22 mouse cellular contexts compared by ENCODE assay signal in genomic region chr2:121674211-121674610, GRCm38 (mm10).
DNase-seq lines count a peak whose midpoint lies in the region; ATAC-seq and TF ChIP-seq lines count a peak whose summit lies in the region.
"Had no signal": no experiment of that assay in that cellular context is flagged by ENCODE, and none has a peak within 500 bp of the region (broad histone marks: within the 10 kb centered on the region; RNA-seq: fewer than 3 reads in every experiment).

No protein-coding gene starts in this region.

- no peak for TF ChIP-seq EP300 in lung, postnatal 0 days (IDR thresholded peaks at IDR 0.05)

- no peaks in the 10 kb centered on the region for H3K27me3 ChIP-seq in cerebellum, adult 2 months (ENCODE audit: control insufficient read depth, insufficient read depth, low read length)
- no peaks in the 10 kb centered on the region for H3K27me3 ChIP-seq in lung, postnatal 0 days (replicated peaks; ENCODE audit: insufficient read depth, low read length)
- H3K27me3 ChIP-seq: embryonic facial prominence, embryonic 15.5 days; intestine, embryonic 15.5 days; neural tube, embryonic 15.5 days had no signal

- ATAC-seq in lung, postnatal 0 days = no peak
- ATAC-seq: forebrain, embryonic 14.5 days; hindbrain, embryonic 16.5 days; intestine, embryonic 15.5 days had no signal

- H3K9ac ChIP-seq in lung, postnatal 0 days (replicated peaks; ENCODE audit: low read depth) = no peak overlapping the region
- H3K9ac ChIP-seq: embryonic facial prominence, embryonic 15.5 days; intestine, embryonic 15.5 days; neural tube, embryonic 15.5 days had no signal

- no peak overlapping the region for H3K27ac ChIP-seq in cerebellum, adult 2 months (ENCODE audit: insufficient read depth, low read length)
- H3K27ac ChIP-seq in lung, postnatal 0 days (ENCODE audit: low read length) = no peak overlapping the region
- H3K27ac ChIP-seq: embryonic facial prominence, embryonic 15.5 days; hindbrain, embryonic 10.5 days; intestine, embryonic 15.5 days; layer of hippocampus, adult 2 months; midbrain, embryonic 10.5 days; neural tube, embryonic 15.5 days had no signal

- WGBS in cerebellum, adult 2 months = 23% methylated on average over 8 of the region's 8 CpGs
- WGBS in lung, postnatal 0 days = 64% methylated on average over 8 of the region's 8 CpGs

- H3K4me3 ChIP-seq in cerebellum, adult 2 months (replicated peaks; ENCODE audit: insufficient read depth, low read depth, low read length) = peak overlapping the region; percentile 43
- H3K4me3 ChIP-seq in lung, postnatal 0 days (ENCODE audit: low read depth, low read length) = no peak overlapping the region
- H3K4me3 ChIP-seq: embryonic facial prominence, embryonic 15.5 days; hindbrain, embryonic 10.5 days; intestine, embryonic 15.5 days; layer of hippocampus, adult 2 months; midbrain, embryonic 10.5 days; neural tube, embryonic 15.5 days had no signal

- peaks cover 7% of the 10 kb centered on the region; the same call in 1 of the 2 replicates for H3K4me1 ChIP-seq in cerebellum, adult 2 months (ENCODE audit: control insufficient read depth, insufficient read depth, low read length)
- no peaks in the 10 kb centered on the region for H3K4me1 ChIP-seq in lung, postnatal 0 days (ENCODE audit: insufficient read depth, low read depth, low read length)
- H3K4me1 ChIP-seq: embryonic facial prominence, embryonic 15.5 days; hindbrain, embryonic 10.5 days; intestine, embryonic 15.5 days had no signal

- no peak overlapping the region for H3K4me2 ChIP-seq in lung, postnatal 0 days (replicated peaks; ENCODE audit: low read depth, low read length)
- H3K4me2 ChIP-seq: embryonic facial prominence, embryonic 15.5 days; intestine, embryonic 15.5 days; neural tube, embryonic 15.5 days had no signal

- peak in 1 of 2 experiments; percentile 51 for DNase-seq in cerebellum, adult 2 months
- no peak for DNase-seq in cerebellum, postnatal 36 days
- DNase-seq in lung, postnatal 0 days (ENCODE audit: low spot score) = peak; percentile 17
- no peak for DNase-seq in lung, postnatal 14 days
- DNase-seq in heart, adult 9 months (ENCODE audit: low spot score in 2 of 2) = peak; percentile 27 to 60
- DNase-seq in left cerebral cortex, adult 8-10 months (ENCODE audit: low spot score in 2 of 2) = no peak
- no peak for DNase-seq in kidney, postnatal 14 days
- DNase-seq: adrenal gland, postnatal 25 days; gastrocnemius, postnatal 10 days; kidney, adult 9 months; kidney, postnatal 25 days; right cerebral cortex, postnatal 25 days; spleen, adult 18-20 months had no signal

- no peaks in the 10 kb centered on the region for H3K36me3 ChIP-seq in lung, postnatal 0 days (ENCODE audit: insufficient read depth, low read length)
- H3K36me3 ChIP-seq: embryonic facial prominence, embryonic 15.5 days; G1E; hindbrain, embryonic 10.5 days; intestine, embryonic 15.5 days; midbrain, embryonic 10.5 days; neural tube, embryonic 15.5 days had no signal

- H3K9me3 ChIP-seq in lung, postnatal 0 days (ENCODE audit: low read length) = no peaks in the 10 kb centered on the region
- H3K9me3 ChIP-seq: embryonic facial prominence, embryonic 15.5 days; G1E; hindbrain, embryonic 10.5 days; intestine, embryonic 15.5 days; midbrain, embryonic 10.5 days; neural tube, embryonic 15.5 days had no signal

- no peak for TF ChIP-seq CTCF in cerebellum, adult 2 months (IDR thresholded peaks at IDR 0.05; ENCODE audit: borderline replicate concordance, insufficient read depth, low read depth, low read length)
- TF ChIP-seq CTCF in lung, postnatal 0 days (IDR thresholded peaks at IDR 0.05) = no peak

- TF ChIP-seq POLR2A in cerebellum, adult 2 months (IDR thresholded peaks at IDR 0.05; ENCODE audit: borderline replicate concordance, insufficient read depth, low read length) = no peak

Comparison
In these comparisons a context has a peak if more than half of its experiments do, and no peak if none do; other contexts are left out.
1. DNase-seq: peak in lung, postnatal 0 days (single experiment) and heart, adult 9 months (2 of 2); none in cerebellum, postnatal 36 days (0 of 2), lung, postnatal 14 days (single experiment), left cerebral cortex, adult 8-10 months (0 of 2) and kidney, postnatal 14 days (single experiment).